Mouse (Mus musculus) lung, postnatal 0 days (tissue): ENCODE measurements around the gene 1700018B08Rik. TPM values are rescaled to one million over a fixed set of nuclear protein-coding genes. Genes with fewer than 3 reads are reported as not detected.

Experiments
- ATAC-seq: fragments of 200-750 bp; cut with Nextera tagmentation; 2 replicates; pipeline ENCODE4 v1.8.0; 2017; ENCODE audit warnings: moderate library complexity
- DNase-seq: peaks from one replicate; pipeline ENCODE4 v3.0.0-alpha.2; 2016; ENCODE audit warnings: low spot score
- H3K27ac ChIP-seq: fragments of 300-500 bp; sonication (generic); 2 replicates; pipeline ENCODE4 v1.5.1; 2014; ENCODE audit warnings: antibody characterized with exemption, mild to moderate bottlenecking, low read length, mixed read lengths
- H3K27me3 ChIP-seq: fragments of 300-500 bp; sonication (generic); replicated peaks from 2 replicates; pipeline ENCODE4 v1.6.1; 2014; ENCODE audit warnings: low read length, mixed read lengths; ENCODE audit not compliant: insufficient read depth
- H3K36me3 ChIP-seq: fragments of 300-500 bp; sonication (generic); 2 replicates; pipeline ENCODE4 v1.6.1; 2014; ENCODE audit warnings: low read length, mixed read lengths; ENCODE audit not compliant: insufficient read depth
- H3K4me1 ChIP-seq: fragments of 300-500 bp; sonication (generic); 2 replicates; pipeline ENCODE4 v1.6.1; 2014; ENCODE audit warnings: antibody characterized with exemption, low read depth, low read length, mixed read lengths; ENCODE audit not compliant: insufficient read depth
- H3K4me2 ChIP-seq: fragments of 300-500 bp; sonication (generic); replicated peaks from 2 replicates; pipeline ENCODE4 v1.6.1; 2014; ENCODE audit warnings: low read depth, mild to moderate bottlenecking, low read length, moderate library complexity, mixed read lengths
- H3K4me3 ChIP-seq: fragments of 300-500 bp; sonication (generic); 2 replicates; pipeline ENCODE4 v1.5.1; 2014; ENCODE audit warnings: low read depth, low read length
- H3K9ac ChIP-seq: fragments of 300-500 bp; sonication (generic); replicated peaks from 2 replicates; pipeline ENCODE4 v1.6.1; 2014; ENCODE audit warnings: low read depth, mild to moderate bottlenecking
- H3K9me3 ChIP-seq: fragments of 300-500 bp; sonication (generic); 2 replicates; pipeline ENCODE4 v1.6.1; 2016; ENCODE audit warnings: low read length, mixed read lengths
- CTCF ChIP-seq: IDR thresholded peaks from 2 replicates; pipeline ENCODE4 v1.5.1; 2016; ENCODE audit warnings: antibody characterized with exemption, mild to moderate bottlenecking
- EP300 ChIP-seq: IDR thresholded peaks from 2 replicates; pipeline ENCODE4 v1.6.1; 2016; ENCODE audit warnings: antibody characterized with exemption, mild to moderate bottlenecking, control low read depth
- WGBS: fragments of 180-500 bp; shearing (Covaris S2); extraction: QIAGEN DNeasy Blood & Tissue Kit; methylation state at CpG from one replicate; pipeline ENCODE4 v1.1.7; 2014; 5-methylcytosine and 5-hydroxymethylcytosine counted together
- polyA plus RNA-seq: library from polyadenylated mRNA; unstranded; fragments of >200 nt; fragmentation: Nextera tagmentation; extraction: Ambion mirVana; gene quantifications from 2 replicates; pipeline ENCODE4 v1.2.1, GENCODE M21; 2015

The 1700018B08Rik gene
- polyA plus RNA-seq, 1 experiment from 2014 or later: not detected

GRCm38 (mm10) chr8:121588750-121589149, 44.6 kb upstream of the 1700018B08Rik start:
- TF ChIP-seq CTCF (no peak), EP300 (no peak)
- H3K4me1 ChIP-seq: peaks cover 15% of the 10 kb centered on the region
- no peak for ATAC-seq
- DNase-seq: no peak
- H3K9ac ChIP-seq: no peak overlapping the region
- H3K27me3 ChIP-seq: no peaks in the 10 kb centered on the region
- H3K36me3 ChIP-seq: no peaks in the 10 kb centered on the region
- H3K4me2 ChIP-seq: no peak overlapping the region
- no peaks in the 10 kb centered on the region for H3K9me3 ChIP-seq
- WGBS: 85% methylated on average over 4 of the region's 4 CpGs
- H3K27ac ChIP-seq: no peak overlapping the region
- H3K4me3 ChIP-seq: no peak overlapping the region

GRCm38 (mm10) chr8:121585159-121585825, 41.2 kb upstream of the 1700018B08Rik start:
- ATAC-seq (peak; percentile 93), DNase-seq (peak; percentile 99)
- WGBS: 1% methylated on average over 47 of the region's 47 CpGs
- H3K4me2 ChIP-seq: peak overlapping the region; percentile 70
- peak overlapping the region; percentile 50; the same call in 1 of the 2 replicates for H3K9ac ChIP-seq
- peak overlapping the region; percentile 64; the same call in 1 of the 2 replicates for H3K27ac ChIP-seq
- peak; percentile 80 for TF ChIP-seq EP300
- TF ChIP-seq CTCF: no peak
- peak overlapping the region; percentile 49 for H3K4me3 ChIP-seq
- no peaks in the 10 kb centered on the region for H3K9me3 ChIP-seq
- no peaks in the 10 kb centered on the region for H3K36me3 ChIP-seq
- H3K4me1 ChIP-seq: peaks cover 12% of the 10 kb centered on the region; the same call in 1 of the 2 replicates
- H3K27me3 ChIP-seq: no peaks in the 10 kb centered on the region

GRCm38 (mm10) chr8:121584730-121585129, 40.6 kb upstream of the 1700018B08Rik start:
- 43% methylated on average over 12 of the region's 13 CpGs for WGBS
- H3K36me3 ChIP-seq: no peaks in the 10 kb centered on the region
- H3K27ac ChIP-seq: no peak overlapping the region; the same call in 1 of the 2 replicates
- H3K9me3 ChIP-seq: no peaks in the 10 kb centered on the region
- H3K4me2 ChIP-seq: peak overlapping the region; percentile 70
- TF ChIP-seq CTCF (no peak), EP300 (no peak)
- no peaks in the 10 kb centered on the region for H3K27me3 ChIP-seq
- peak overlapping the region; percentile 49 for H3K4me3 ChIP-seq
- H3K9ac ChIP-seq: peak overlapping the region; percentile 50; the same call in 1 of the 2 replicates
- DNase-seq (no peak), ATAC-seq (no peak)
- peaks cover 11% of the 10 kb centered on the region; the same call in 1 of the 2 replicates for H3K4me1 ChIP-seq

GRCm38 (mm10) chr8:121583653-121584052, 39.5 kb upstream of the 1700018B08Rik start:
- ATAC-seq (no peak), DNase-seq (peak; percentile 43)
- peaks cover 15% of the 10 kb centered on the region; the same call in 1 of the 2 replicates for H3K4me1 ChIP-seq
- H3K9me3 ChIP-seq: no peaks in the 10 kb centered on the region
- no peaks in the 10 kb centered on the region for H3K27me3 ChIP-seq
- H3K27ac ChIP-seq: no peak overlapping the region
- no peak overlapping the region for H3K4me3 ChIP-seq
- TF ChIP-seq CTCF: no peak
- no peak for TF ChIP-seq EP300
- H3K4me2 ChIP-seq: no peak overlapping the region
- H3K9ac ChIP-seq: no peak overlapping the region
- no peaks in the 10 kb centered on the region for H3K36me3 ChIP-seq
- WGBS: 37% methylated on average over 8 of the region's 8 CpGs

- no peak overlapping the region for H3K4me3 ChIP-seq
- peaks cover 21% of the 10 kb centered on the region for H3K4me1 ChIP-seq
- no peak overlapping the region for H3K9ac ChIP-seq
- ATAC-seq (peak; percentile 36), DNase-seq (peak; percentile 92)
- WGBS: 9% methylated on average over 9 of the region's 9 CpGs
- H3K27me3 ChIP-seq: no peaks in the 10 kb centered on the region
- H3K4me2 ChIP-seq: no peak overlapping the region
- H3K27ac ChIP-seq: peak overlapping the region; percentile 84
- no peaks in the 10 kb centered on the region for H3K9me3 ChIP-seq
- no peaks in the 10 kb centered on the region for H3K36me3 ChIP-seq
- TF ChIP-seq CTCF (no peak), EP300 (peak; percentile 95)
Measured at GRCm38 (mm10) chr8:121580465-121580864, 36.3 kb upstream of the 1700018B08Rik start.

- Histone ChIP-seq H3K9ac (peak within 1 kb of the TSS; percentile 66), H3K4me3 (peak within 1 kb of the TSS; percentile 82), H3K4me2 (peak within 1 kb of the TSS; percentile 95), H3K36me3 (no peaks in the 10 kb centered on the region), H3K27me3 (no peaks in the 10 kb centered on the region), H3K4me1 (peaks cover 21% of the 10 kb centered on the region), H3K9me3 (no peaks in the 10 kb centered on the region), H3K27ac (peak within 1 kb of the TSS; percentile 84)
- WGBS: 2% methylated on average over 57 of the region's 63 CpGs
- DNase-seq: peak; percentile 96
- peak; percentile 91 for ATAC-seq
- TF ChIP-seq CTCF (no peak), EP300 (no peak)
Measured at GRCm38 (mm10) chr8:121578676-121579451, 34.7 kb upstream of the 1700018B08Rik start, which contains the start of gene Fbxo31. Gene Fbxo31, minus strand, starts transcription at chr8:121578806.
